Mouse (Mus musculus) cerebellum, adult 8-10 months (tissue): Measurements from ENCODE around the gene Osgep.
"Not testable (repeated sequence)": the region's sequence is repeated elsewhere in the genome, so short reads cannot be mapped to it uniquely, and the experiment has no call there.

Source experiments
- DNase-seq: peaks from one replicate; pipeline ENCODE4 v3.0.0; 2022

Osgep gene

GRCm38 (mm10) chr14:50875591-50876230 is 49.0 kb downstream of the Osgep start:
- no peak for DNase-seq

- DNase-seq: no peak
These were observed 49.5 kb downstream of the Osgep start for GRCm38 (mm10) chr14:50875175-50875574.

DNA sequence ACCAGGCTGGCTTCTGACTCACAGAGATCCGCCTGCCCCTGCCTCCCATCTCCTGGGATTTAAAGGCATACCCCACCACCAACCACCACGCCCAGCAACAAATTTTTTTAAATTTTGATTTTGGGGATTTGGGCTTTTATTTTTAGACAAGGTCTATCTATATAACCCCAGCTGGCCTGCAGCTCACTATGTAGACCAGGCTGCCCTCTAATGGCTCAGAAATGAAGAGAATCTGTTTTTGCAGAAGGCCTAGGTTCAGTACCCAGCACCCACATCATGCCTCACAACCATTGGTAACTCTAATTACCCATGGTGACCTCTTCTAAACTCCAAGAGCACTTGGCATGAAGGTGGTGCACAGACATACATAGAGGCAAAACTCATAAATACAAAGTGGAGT is 53.4 kb downstream of the Osgep start:
- DNase-seq: no peak

GRCm38 (mm10) chr14:50870805-50871143 is 53.9 kb downstream of the Osgep start:
- no peak for DNase-seq

- DNase-seq: peak; percentile 79
These were observed 54.5 kb downstream of the Osgep start, which contains the start of gene Tep1 for GRCm38 (mm10) chr14:50869889-50870804. Tep1 (minus strand) TSS chr14:50870560.

GRCm38 (mm10) chr14:50868656-50869055 is 56.0 kb downstream of the Osgep start:
- DNase-seq: no peak

- no peak for DNase-seq
These were observed 56.5 kb downstream of the Osgep start for GRCm38 (mm10) chr14:50868211-50868610.

DNA sequence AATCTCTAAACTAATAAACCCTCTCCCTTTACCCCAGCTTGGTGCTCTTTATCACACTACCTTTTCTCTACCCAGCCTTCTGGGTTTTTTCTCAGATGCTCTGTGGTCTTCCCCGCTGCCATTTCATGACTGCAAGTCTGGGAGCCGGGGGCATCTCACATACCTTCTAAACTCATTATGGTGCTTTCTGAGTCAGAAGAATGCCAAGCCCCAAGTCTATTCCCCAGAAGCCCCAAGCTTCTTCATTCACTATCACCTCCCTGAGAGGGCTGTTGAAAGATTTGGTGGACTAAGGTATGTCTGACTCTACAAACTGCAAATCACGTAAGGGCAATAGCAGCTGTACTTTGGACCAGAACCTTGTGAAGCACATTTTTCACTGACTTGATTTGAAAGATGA is 57.7 kb downstream of the Osgep start:
- no peak for DNase-seq

DNA sequence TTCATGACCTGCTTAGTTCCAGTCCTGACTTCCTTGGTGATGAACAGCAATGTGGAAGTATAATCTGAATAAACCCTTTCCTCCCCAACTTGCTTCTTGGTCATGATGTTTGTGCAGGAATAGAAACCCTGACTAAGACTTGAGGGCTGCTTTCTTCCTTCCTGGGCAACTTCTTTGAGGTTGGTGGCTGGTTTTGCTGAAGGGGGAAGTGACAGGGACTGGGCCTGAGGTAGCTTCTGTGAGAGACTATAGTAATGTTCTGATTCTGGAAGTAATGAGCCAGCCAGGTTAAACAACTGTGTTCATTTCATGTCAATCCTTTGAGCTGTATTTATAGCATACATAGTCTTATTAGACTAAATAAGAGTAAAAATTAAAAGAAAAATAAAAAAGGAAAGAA is 59.7 kb downstream of the Osgep start:
- not testable (repeated sequence) for DNase-seq

- no peak for DNase-seq
These were observed 62.1 kb downstream of the Osgep start for GRCm38 (mm10) chr14:50862641-50863040.
